Mouse (Mus musculus) brain, embryonic 14.5 days (tissue): ENCODE data around the gene Fars2.

Source experiments
- CTCF ChIP-seq: fragments of 200-500 bp; IDR thresholded peaks from 2 replicates; pipeline ENCODE4 v1.5.1; 2012; ENCODE audit warnings: inconsistent platforms, mild to moderate bottlenecking, moderate library complexity, borderline replicate concordance; ENCODE audit not compliant: insufficient read depth, insufficient read length; ENCODE audit errors: extremely low read depth
- POLR2A ChIP-seq: fragments of 200-500 bp; IDR thresholded peaks from 2 replicates; pipeline ENCODE4 v1.6.1; 2012; ENCODE audit warnings: mild to moderate bottlenecking, inconsistent platforms, borderline replicate concordance; ENCODE audit not compliant: poor library complexity, insufficient read depth, insufficient read length, severe bottlenecking; ENCODE audit errors: extremely low read depth

DNA sequence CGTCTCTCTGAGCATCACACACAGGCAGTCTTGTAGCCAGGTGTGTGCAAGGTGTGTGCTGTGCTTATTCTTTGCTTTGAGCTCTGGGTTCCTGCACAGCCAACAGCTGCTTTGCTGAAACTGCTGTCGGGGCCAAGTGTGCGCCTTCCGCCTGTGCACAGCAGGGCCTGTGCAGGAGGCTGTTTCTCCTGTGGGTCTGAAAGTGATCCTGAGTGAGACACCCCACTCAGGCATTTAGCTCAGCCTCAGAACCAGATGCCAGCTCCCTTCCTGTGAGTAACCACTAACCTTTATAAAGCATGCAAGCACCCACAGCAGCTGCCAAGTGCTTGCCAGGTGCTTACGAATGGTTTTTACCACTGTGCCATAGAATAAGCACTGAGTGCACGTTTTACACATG lies 249.1 kb downstream of the Fars2 start:
- TF ChIP-seq CTCF = no peak
- no peak for TF ChIP-seq POLR2A
